Mouse (Mus musculus) forebrain, postnatal 0 days (tissue): Measurements from ENCODE around the gene Map3k4. TPM values are rescaled to one million over a fixed set of nuclear protein-coding genes. Genes with fewer than 3 reads are reported as not detected.
A peak's percentile ranks its signal among the peaks of the same experiment; 100 is the strongest.
"Not testable (repeated sequence)": the region's sequence is repeated elsewhere in the genome, so short reads cannot be mapped to it uniquely, and the experiment has no call there.

Experiments used
- ATAC-seq: fragments of 200-750 bp; cut with Nextera tagmentation; 2 replicates; pipeline ENCODE4 v1.8.0; 2017; ENCODE audit warnings: mild to moderate bottlenecking, moderate library complexity
- DNase-seq: peaks from one replicate; pipeline ENCODE4 v3.0.0-alpha.2; 2015
- H3K27ac ChIP-seq: fragments of 300-500 bp; sonication (generic); 2 replicates; pipeline ENCODE4 v1.5.1; 2014; ENCODE audit warnings: low read depth, mild to moderate bottlenecking, antibody characterized with exemption, low read length, moderate library complexity, mixed read lengths
- H3K27me3 ChIP-seq: fragments of 300-500 bp; sonication (generic); 2 replicates; pipeline ENCODE4 v1.6.1; 2014; ENCODE audit warnings: mild to moderate bottlenecking, low read length, mixed read lengths; ENCODE audit not compliant: insufficient read depth
- H3K36me3 ChIP-seq: fragments of 300-500 bp; sonication (generic); 2 replicates; pipeline ENCODE4 v1.6.1; 2014; ENCODE audit warnings: mild to moderate bottlenecking, moderate library complexity; ENCODE audit not compliant: insufficient read depth
- H3K4me1 ChIP-seq: fragments of 300-500 bp; sonication (generic); 2 replicates; pipeline ENCODE4 v1.6.1; 2014; ENCODE audit warnings: antibody characterized with exemption; ENCODE audit not compliant: insufficient read depth
- H3K4me2 ChIP-seq: fragments of 300-500 bp; sonication (generic); 2 replicates; pipeline ENCODE4 v1.6.1; 2014; ENCODE audit warnings: low read depth, mild to moderate bottlenecking, moderate library complexity
- H3K4me3 ChIP-seq: fragments of 300-500 bp; sonication (generic); 2 replicates; pipeline ENCODE4 v1.5.1; 2014; ENCODE audit warnings: low read depth, low read length, mixed read lengths
- H3K9ac ChIP-seq: fragments of 300-500 bp; sonication (generic); 2 replicates; pipeline ENCODE4 v1.6.1; 2014; ENCODE audit warnings: mild to moderate bottlenecking
- H3K9me3 ChIP-seq: fragments of 300-500 bp; sonication (generic); 2 replicates; pipeline ENCODE4 v1.6.1; 2016; ENCODE audit warnings: low read length
- CTCF ChIP-seq: sonication (generic); IDR thresholded peaks from 2 replicates; pipeline ENCODE4 v1.5.1; 2016; ENCODE audit warnings: antibody characterized with exemption, control low read depth, low read depth
- WGBS: fragments of 180-500 bp; shearing (Covaris S2); extraction: QIAGEN DNeasy Blood & Tissue Kit; methylation state at CpG from one replicate; pipeline ENCODE4 v1.1.7; 2014; 5-methylcytosine and 5-hydroxymethylcytosine counted together
- polyA plus RNA-seq: library from polyadenylated mRNA; unstranded; fragments of >200 nt; fragmentation: Nextera tagmentation; extraction: Ambion mirVana; gene quantifications from 2 replicates; pipeline ENCODE4 v1.2.1, GENCODE M21; 2015
- total RNA-seq: library from RNA; depleted of rRNA; stranded (reverse); fragments of >200 nt; gene quantifications from 2 replicates; pipeline ENCODE4 v1.2.3, GENCODE M21; 2014

Gene Map3k4
- total and polyA plus RNA-seq, 2 experiments from 2014 or later: 35.1 to 35.3 TPM

DNA sequence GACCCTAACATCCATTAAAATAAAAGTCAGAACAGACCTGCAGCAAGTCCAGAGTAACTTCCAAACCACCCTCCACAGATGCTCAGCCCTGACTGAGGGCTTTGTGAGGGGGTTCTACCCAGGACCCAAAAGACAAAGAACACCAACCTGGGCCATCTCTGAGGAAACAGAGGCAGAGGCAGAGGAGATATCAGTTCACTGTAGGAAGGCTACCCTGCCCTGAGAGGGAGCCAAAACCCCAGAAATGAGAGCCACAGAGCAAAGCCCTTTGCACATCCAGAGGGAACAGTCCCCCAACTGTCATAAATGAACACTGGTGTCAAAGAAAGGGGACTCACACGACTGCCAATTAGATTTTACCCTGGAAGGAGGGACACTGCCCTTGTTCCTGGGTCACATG is 93.4 kb downstream of the Map3k4 start:
- H3K4me3 ChIP-seq: no peak overlapping the region
- peaks cover 38% of the 10 kb centered on the region for H3K36me3 ChIP-seq
- no peaks in the 10 kb centered on the region for H3K27me3 ChIP-seq
- H3K27ac ChIP-seq: no peak overlapping the region
- H3K9me3 ChIP-seq: no peaks in the 10 kb centered on the region
- 27% methylated on average over 1 of the region's 1 CpGs for WGBS
- H3K9ac ChIP-seq: no peak overlapping the region
- no peaks in the 10 kb centered on the region for H3K4me1 ChIP-seq
- ATAC-seq (no peak), DNase-seq (no peak)
- peak; percentile 41 for TF ChIP-seq CTCF
- H3K4me2 ChIP-seq: no peak overlapping the region

DNA sequence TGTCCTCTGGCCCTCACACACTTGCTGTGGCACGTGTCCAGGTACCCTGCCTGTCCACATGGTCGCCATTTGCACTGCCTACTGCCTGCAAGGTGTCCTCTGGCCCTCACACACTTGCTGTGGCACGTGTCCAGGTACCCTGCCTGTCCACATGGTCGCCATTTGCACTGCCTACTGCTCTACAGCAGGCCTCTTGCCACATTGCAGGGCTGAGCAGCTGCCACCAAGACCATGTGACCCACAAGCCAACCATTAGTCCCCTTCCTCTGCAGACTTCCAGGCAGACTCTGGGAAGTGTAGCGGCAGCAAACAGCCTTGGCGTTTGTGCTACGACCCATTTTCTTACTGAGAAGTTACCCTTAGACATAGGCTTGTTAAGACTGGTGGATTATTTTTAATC is 94.0 kb downstream of the Map3k4 start:
- peaks cover 41% of the 10 kb centered on the region for H3K36me3 ChIP-seq
- not testable (repeated sequence) for H3K9ac ChIP-seq, H3K9me3 ChIP-seq, H3K27ac ChIP-seq, H3K4me1 ChIP-seq, H3K27me3 ChIP-seq, H3K4me3 ChIP-seq, ATAC-seq, H3K4me2 ChIP-seq
- 60% methylated on average over 5 of the region's 7 CpGs for WGBS
- DNase-seq: peak; percentile 20

DNA sequence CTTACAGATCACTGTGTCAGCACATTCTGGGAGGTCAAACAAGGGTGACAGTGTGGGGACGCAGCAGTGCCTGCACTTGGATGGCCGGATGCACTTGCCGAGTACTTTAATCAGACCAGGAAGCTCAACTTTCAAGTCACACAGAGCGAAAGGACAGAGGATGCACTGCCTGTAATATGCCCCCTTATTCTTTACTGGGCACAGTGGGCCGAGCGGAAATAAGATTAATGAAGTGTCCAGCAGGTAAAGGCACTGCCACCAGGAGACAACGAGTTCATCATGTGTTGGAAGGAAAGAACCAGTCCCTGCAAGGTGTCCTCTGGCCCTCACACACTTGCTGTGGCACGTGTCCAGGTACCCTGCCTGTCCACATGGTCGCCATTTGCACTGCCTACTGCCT is 94.5 kb downstream of the Map3k4 start:
- Histone ChIP-seq H3K4me2 (no peak overlapping the region), H3K36me3 (peaks cover 40% of the 10 kb centered on the region), H3K4me3 (no peak overlapping the region), H3K9me3 (no peaks in the 10 kb centered on the region), H3K4me1 (no peaks in the 10 kb centered on the region), H3K27ac (no peak overlapping the region), H3K27me3 (no peaks in the 10 kb centered on the region), H3K9ac (no peak overlapping the region)
- 83% methylated on average over 8 of the region's 9 CpGs for WGBS
- no peak for DNase-seq
- ATAC-seq: no peak
- TF ChIP-seq CTCF: no peak

DNA sequence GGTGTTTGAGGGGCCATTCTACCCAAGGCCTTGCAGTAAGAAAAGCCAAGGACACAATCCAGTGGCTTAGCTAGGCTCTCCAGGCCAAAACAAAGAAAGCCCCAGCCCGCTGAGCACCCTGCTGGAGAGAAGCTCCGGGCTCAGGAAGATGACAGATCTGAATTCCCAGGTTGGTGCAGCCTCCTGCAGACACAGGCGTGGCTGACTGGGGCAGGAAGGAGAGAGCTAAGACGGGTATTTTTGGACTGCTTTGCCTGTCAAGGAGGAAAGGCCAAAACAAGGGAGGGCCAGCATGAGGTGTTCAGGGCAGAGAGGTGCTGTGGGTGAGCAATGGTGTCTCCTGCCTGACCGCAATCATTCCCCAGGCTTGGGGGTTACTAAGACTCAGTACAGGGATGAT is 94.9 kb downstream of the Map3k4 start:
- H3K36me3 ChIP-seq: peaks cover 42% of the 10 kb centered on the region
- H3K27ac ChIP-seq: no peak overlapping the region
- H3K9me3 ChIP-seq: no peaks in the 10 kb centered on the region
- no peak for DNase-seq
- TF ChIP-seq CTCF: no peak
- no peak overlapping the region for H3K4me2 ChIP-seq
- no peaks in the 10 kb centered on the region for H3K27me3 ChIP-seq
- no peak overlapping the region for H3K9ac ChIP-seq
- ATAC-seq: no peak
- 35% methylated on average over 5 of the region's 5 CpGs for WGBS
- H3K4me1 ChIP-seq: no peaks in the 10 kb centered on the region
- H3K4me3 ChIP-seq: no peak overlapping the region

DNA sequence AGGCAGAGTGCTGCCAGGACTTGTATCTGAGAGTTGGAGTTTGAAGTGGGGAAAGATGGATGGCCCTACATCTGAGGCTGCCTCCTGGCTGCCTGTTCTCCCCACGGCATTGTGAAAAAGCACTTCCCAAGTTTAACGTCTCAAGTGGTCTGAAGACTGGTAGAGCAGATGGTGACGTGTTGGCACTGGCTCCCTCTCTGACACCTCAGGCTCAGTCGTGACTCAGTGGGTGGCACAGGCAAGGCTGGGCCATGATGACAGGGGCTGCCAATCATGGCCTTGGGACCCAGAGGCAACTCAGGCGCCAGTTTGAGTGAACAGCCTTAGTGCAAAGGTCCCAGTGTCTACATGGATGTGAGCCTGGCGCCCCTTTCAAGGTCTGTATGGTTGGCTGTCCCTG is 96.7 kb downstream of the Map3k4 start:
- Histone ChIP-seq H3K27ac (no peak overlapping the region; the same call in 1 of the 2 replicates), H3K36me3 (peaks cover 46% of the 10 kb centered on the region), H3K27me3 (no peaks in the 10 kb centered on the region), H3K4me2 (no peak overlapping the region), H3K4me3 (no peak overlapping the region), H3K9ac (no peak overlapping the region), H3K4me1 (no peaks in the 10 kb centered on the region), H3K9me3 (no peaks in the 10 kb centered on the region)
- TF ChIP-seq CTCF: 0 out of 2 replicates have a peak, but pooled peaks have one; percentile 6
- DNase-seq (peak; percentile 57), ATAC-seq (peak; percentile 66)
- 47% methylated on average over 6 of the region's 6 CpGs for WGBS

DNA sequence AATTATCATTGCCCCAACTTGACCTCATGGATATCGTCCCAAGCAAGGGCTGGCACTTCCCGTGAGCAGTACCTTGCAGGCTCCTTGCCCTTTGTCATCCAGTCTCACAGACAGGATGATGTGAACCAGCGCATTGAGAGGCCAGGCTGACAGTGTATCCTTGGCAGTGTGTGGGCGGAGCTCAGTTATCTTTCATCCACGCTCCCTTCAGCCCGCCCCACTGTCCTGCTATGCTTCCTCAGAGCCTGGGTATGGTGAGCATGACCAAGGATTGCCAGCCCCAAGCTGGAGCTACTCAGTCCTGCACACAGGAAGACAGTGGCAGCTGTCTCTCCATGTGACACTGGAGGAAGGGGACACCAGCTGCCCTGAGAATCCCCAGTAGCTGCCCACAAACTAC is 102.4 kb downstream of the Map3k4 start:
- no peak overlapping the region for H3K4me2 ChIP-seq
- no peak overlapping the region for H3K4me3 ChIP-seq
- WGBS: 82% methylated on average over 6 of the region's 6 CpGs

DNA sequence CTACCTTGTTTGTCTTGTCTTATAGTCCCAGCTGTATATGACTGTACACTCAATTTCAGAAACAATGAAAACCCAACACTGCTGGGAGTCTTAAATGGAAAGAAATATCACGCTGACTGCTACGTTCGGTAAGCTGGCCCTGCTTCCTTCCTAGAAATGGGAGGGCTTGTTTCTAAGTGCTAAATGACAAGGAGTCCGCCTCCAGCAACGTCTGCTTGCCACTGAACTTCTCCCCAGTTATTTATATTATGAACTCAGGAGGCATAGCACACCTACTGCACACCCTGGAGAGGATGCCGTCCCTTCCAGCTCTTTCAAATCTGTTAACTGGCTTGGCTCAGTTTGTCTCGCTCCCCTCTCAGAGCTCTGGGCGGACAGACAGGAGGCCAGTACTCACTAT is 105.2 kb downstream of the Map3k4 start:
- no peak overlapping the region for H3K27ac ChIP-seq
- H3K27me3 ChIP-seq: no peaks in the 10 kb centered on the region
- DNase-seq (no peak), ATAC-seq (no peak)
- H3K4me2 ChIP-seq: no peak overlapping the region
- WGBS: 86% methylated on average over 8 of the region's 8 CpGs
- TF ChIP-seq CTCF: no peak
- H3K9ac ChIP-seq: no peak overlapping the region
- peaks cover 53% of the 10 kb centered on the region for H3K36me3 ChIP-seq
- no peaks in the 10 kb centered on the region for H3K9me3 ChIP-seq
- H3K4me3 ChIP-seq: no peak overlapping the region
- H3K4me1 ChIP-seq: no peaks in the 10 kb centered on the region

More for the DNA sequence above, 102.4 kb downstream of the Map3k4 start:
- peaks cover 64% of the 10 kb centered on the region for H3K36me3 ChIP-seq
- no peak for DNase-seq
- no peaks in the 10 kb centered on the region for H3K9me3 ChIP-seq
- H3K9ac ChIP-seq: no peak overlapping the region
- no peaks in the 10 kb centered on the region for H3K27me3 ChIP-seq
- TF ChIP-seq CTCF: no peak
- H3K27ac ChIP-seq: no peak overlapping the region
- no peak for ATAC-seq
- H3K4me1 ChIP-seq: no peaks in the 10 kb centered on the region

DNA sequence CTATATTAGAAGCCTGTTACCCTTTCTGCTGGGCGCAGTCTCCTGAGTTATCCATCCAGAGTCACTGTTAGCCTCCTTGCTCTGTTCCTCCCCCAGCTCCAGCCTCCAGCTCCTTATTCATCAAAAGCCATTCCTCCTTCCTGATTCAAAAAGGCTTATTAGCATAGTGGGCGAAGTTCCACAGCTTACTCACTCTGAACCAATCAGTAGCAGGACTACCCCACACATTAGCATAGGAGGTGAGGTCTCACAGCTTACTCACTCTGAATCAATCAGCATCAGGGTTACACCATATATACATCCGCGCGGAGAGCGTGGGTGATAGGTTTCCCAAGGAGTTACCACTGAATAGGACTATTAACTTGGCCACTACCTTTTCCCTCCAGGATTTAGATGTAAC is 106.3 kb downstream of the Map3k4 start:
- WGBS: 46% methylated on average over 6 of the region's 6 CpGs
- Histone ChIP-seq H3K4me1 (no peaks in the 10 kb centered on the region), H3K9me3 (no peaks in the 10 kb centered on the region), H3K27ac (no peak overlapping the region), H3K27me3 (no peaks in the 10 kb centered on the region), H3K4me2 (no peak overlapping the region), H3K4me3 (no peak overlapping the region), H3K9ac (no peak overlapping the region), H3K36me3 (peaks cover 43% of the 10 kb centered on the region)
- peak; percentile 34 for DNase-seq
- ATAC-seq: peak; percentile 64
- TF ChIP-seq CTCF: no peak
